Mouse (Mus musculus) ES-E14 (cell line): ENCODE data around the gene Timm50.

Experiments used
- CHD2 ChIP-seq: IDR thresholded peaks from 2 replicates; pipeline ENCODE4 v1.6.1; 2014; ENCODE audit warnings: mild to moderate bottlenecking, low read depth, low read length, inconsistent platforms
- HCFC1 ChIP-seq: IDR thresholded peaks from 2 replicates; pipeline ENCODE4 v1.6.1; 2012; ENCODE audit warnings: low read length, inconsistent platforms, borderline replicate concordance; ENCODE audit not compliant: insufficient read depth
- MAFK ChIP-seq: IDR thresholded peaks from 2 replicates; pipeline ENCODE4 v1.6.1; 2014; ENCODE audit warnings: mild to moderate bottlenecking, low read depth, low read length, inconsistent platforms; ENCODE audit not compliant: insufficient read depth
- ZC3H11A ChIP-seq: IDR thresholded peaks from 2 replicates; pipeline ENCODE4 v1.6.1; 2012; ENCODE audit warnings: low read depth, mild to moderate bottlenecking, inconsistent platforms, low read length, borderline replicate concordance

DNA sequence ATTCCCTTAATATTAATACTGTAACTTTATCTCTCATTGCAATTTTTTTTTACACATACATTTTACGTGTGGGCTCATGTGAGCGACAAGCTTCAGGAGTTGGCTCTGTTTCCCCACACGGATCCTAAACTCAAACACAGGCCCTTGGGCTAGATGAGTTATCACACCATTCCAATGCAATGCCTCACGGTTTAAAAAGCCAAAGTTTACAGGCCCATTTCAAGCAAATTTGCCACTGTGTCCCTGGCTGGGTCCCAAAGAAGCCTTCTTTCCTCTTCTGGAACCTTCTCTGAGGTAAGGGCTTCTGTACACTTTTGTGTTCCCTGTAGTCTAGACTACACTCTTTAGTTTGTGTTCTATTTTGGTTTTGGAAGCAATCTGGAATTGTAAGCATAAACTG, 22.7 kb upstream of the Timm50 start:
- TF ChIP-seq HCFC1 (no peak), ZC3H11A (no peak), CHD2 (no peak), MAFK (no peak)
